Comparison of ENCODE assay signal across 17 mouse cellular contexts in genomic region chr13:43217059-43217458, GRCm38 (mm10). TPM values are rescaled to one million over a fixed set of nuclear protein-coding genes. Genes with fewer than 3 reads are reported as not detected.
A peak's percentile ranks its signal among the peaks of the same experiment; 100 is the strongest.
DNase-seq lines count a peak whose midpoint lies in the region; ATAC-seq and TF ChIP-seq lines count a peak whose summit lies in the region.
"Had no signal": no experiment of that assay in that cellular context is flagged by ENCODE, and none has a peak within 500 bp of the region (broad histone marks: within the 10 kb centered on the region; RNA-seq: fewer than 3 reads in every experiment).

No protein-coding gene starts in this region.

- peaks cover 46% of the 10 kb centered on the region for H3K4me1 ChIP-seq in liver, postnatal 0 days (ENCODE audit: insufficient read depth)
- no peaks in the 10 kb centered on the region; the same call in none of the 2 replicates for H3K4me1 ChIP-seq in forebrain, embryonic 14.5 days (ENCODE audit: control insufficient read depth, insufficient read depth, low read length)

- H3K36me3 ChIP-seq in liver, postnatal 0 days (replicated peaks; ENCODE audit: insufficient read depth, low read length) = no peaks in the 10 kb centered on the region
- H3K36me3 ChIP-seq in forebrain, embryonic 14.5 days (ENCODE audit: control insufficient read depth, insufficient read depth, low read length) = no peaks in the 10 kb centered on the region
- H3K36me3 ChIP-seq: embryonic facial prominence, embryonic 10.5 days; heart, embryonic 12.5 days; limb, embryonic 15.5 days; midbrain, embryonic 12.5 days; neural tube, embryonic 15.5 days had no signal

- no peak for TF ChIP-seq EP300 in liver, postnatal 0 days (IDR thresholded peaks at IDR 0.05; ENCODE audit: low read depth)

- no peak overlapping the region for H3K4me3 ChIP-seq in liver, postnatal 0 days (ENCODE audit: low read depth, low read length)
- H3K4me3 ChIP-seq in forebrain, embryonic 14.5 days (ENCODE audit: low read depth, low read length) = no peak overlapping the region
- H3K4me3 ChIP-seq: embryonic facial prominence, embryonic 10.5 days; forebrain, embryonic 13.5 days; heart, embryonic 12.5 days; limb, embryonic 15.5 days; midbrain, embryonic 12.5 days; neural tube, embryonic 15.5 days had no signal

- no peaks in the 10 kb centered on the region for H3K27me3 ChIP-seq in liver, postnatal 0 days (ENCODE audit: insufficient read depth, low read length)
- H3K27me3 ChIP-seq in forebrain, embryonic 14.5 days (replicated peaks; ENCODE audit: control insufficient read depth, insufficient read depth, low read length) = no peaks in the 10 kb centered on the region
- H3K27me3 ChIP-seq: forebrain, embryonic 13.5 days; heart, embryonic 12.5 days; limb, embryonic 15.5 days; midbrain, embryonic 12.5 days; neural tube, embryonic 15.5 days had no signal

- no peak for ATAC-seq in liver, postnatal 0 days
- no peak for ATAC-seq in forebrain, embryonic 14.5 days
- ATAC-seq: forebrain, embryonic 13.5 days had no signal

- peak overlapping the region; percentile 44; the same call in 1 of the 2 replicates for H3K27ac ChIP-seq in liver, postnatal 0 days (ENCODE audit: low read depth)
- no peak overlapping the region for H3K27ac ChIP-seq in forebrain, embryonic 14.5 days (ENCODE audit: low read depth, low read length)
- H3K27ac ChIP-seq: embryonic facial prominence, embryonic 10.5 days; forebrain, embryonic 13.5 days; limb, embryonic 15.5 days; midbrain, embryonic 12.5 days; neural tube, embryonic 15.5 days had no signal

- H3K9me3 ChIP-seq in liver, postnatal 0 days (ENCODE audit: low read length) = no peaks in the 10 kb centered on the region
- no peaks in the 10 kb centered on the region for H3K9me3 ChIP-seq in forebrain, embryonic 14.5 days (replicated peaks; ENCODE audit: control insufficient read depth, low read length)
- H3K9me3 ChIP-seq: embryonic facial prominence, embryonic 10.5 days; forebrain, embryonic 13.5 days; heart, embryonic 12.5 days; limb, embryonic 15.5 days; midbrain, embryonic 12.5 days; neural tube, embryonic 15.5 days had no signal

- no peak for TF ChIP-seq CTCF in liver, postnatal 0 days (IDR thresholded peaks at IDR 0.05; ENCODE audit: low read depth)

- WGBS in liver, postnatal 0 days (ENCODE audit: insufficient replicate concordance) = 25% methylated on average over 8 of the region's 8 CpGs
- 94% methylated on average over 8 of the region's 8 CpGs for WGBS in forebrain, embryonic 14.5 days

- H3K4me2 ChIP-seq in liver, postnatal 0 days (ENCODE audit: low read depth, low read length) = no peak overlapping the region
- no peak overlapping the region for H3K4me2 ChIP-seq in forebrain, embryonic 14.5 days (ENCODE audit: low read length)
- H3K4me2 ChIP-seq: forebrain, embryonic 13.5 days; heart, embryonic 12.5 days; limb, embryonic 15.5 days; midbrain, embryonic 12.5 days; neural tube, embryonic 15.5 days had no signal

- DNase-seq in kidney, postnatal 25 days = peak; percentile 23 to 43
- no peak for DNase-seq in kidney, postnatal 4 days
- DNase-seq in thymus, postnatal 0 days (ENCODE audit: low spot score) = peak; percentile 50
- DNase-seq in thymus, adult 18-20 months = no peak
- peak; percentile 12 for DNase-seq in T-cell, adult 2 months (ENCODE audit: low spot score)
- DNase-seq in liver, postnatal 0 days = no peak
- DNase-seq in forebrain, embryonic 14.5 days (ENCODE audit: low spot score) = no peak
- DNase-seq: adrenal gland, postnatal 10 days; cerebellum, adult 2 months; kidney, postnatal 10 days; right cerebral cortex, postnatal 4 days had no signal

- H3K9ac ChIP-seq in liver, postnatal 0 days (replicated peaks) = no peak overlapping the region
- H3K9ac ChIP-seq in forebrain, embryonic 14.5 days (ENCODE audit: low read length) = no peak overlapping the region
- H3K9ac ChIP-seq: forebrain, embryonic 13.5 days; heart, embryonic 12.5 days; limb, embryonic 15.5 days; midbrain, embryonic 12.5 days; neural tube, embryonic 15.5 days had no signal

RNA-seq across cellular contexts. Expression of gene Tbc1d7, which starts 45.8 kb away (rescaled TPM):
- polyA plus RNA-seq in thymus, postnatal 0 days (2015; fragmentation: Nextera tagmentation; extraction: Ambion mirVana) = 34.3 and 35.0 TPM in 2 replicates
- 11.7 and 12.9 TPM in 2 replicates for polyA plus RNA-seq in liver, postnatal 0 days (2015; fragmentation: Nextera tagmentation; extraction: Ambion mirVana)
- polyA plus RNA-seq in forebrain, embryonic 14.5 days (2014; fragmentation: Nextera tagmentation; extraction: Ambion mirVana) = 86.9 and 101 TPM in 2 replicates

Comparison
In these comparisons a context has a peak if more than half of its experiments do, and no peak if none do; other contexts are left out.
1. DNase-seq: peak in kidney, postnatal 25 days (2 of 2), thymus, postnatal 0 days (single experiment) and T-cell, adult 2 months (single experiment); none in kidney, postnatal 4 days (0 of 2), thymus, adult 18-20 months (0 of 2), liver, postnatal 0 days (single experiment) and forebrain, embryonic 14.5 days (single experiment).